37 mouse cellular contexts compared by ENCODE assay signal in genomic region chr6:140040952-140041351, GRCm38 (mm10). TPM values are rescaled to one million over a fixed set of nuclear protein-coding genes. Genes with fewer than 3 reads are reported as not detected.
"Had no signal": no experiment of that assay in that cellular context is flagged by ENCODE, and none has a peak within 500 bp of the region (broad histone marks: within the 10 kb centered on the region; RNA-seq: fewer than 3 reads in every experiment).

Gene Capza3 (plus strand): TSS chr6:140041252.

- H3K27me3 ChIP-seq: embryonic facial prominence, embryonic 12.5 days; embryonic facial prominence, embryonic 13.5 days; embryonic facial prominence, embryonic 15.5 days; forebrain, embryonic 12.5 days; forebrain, embryonic 13.5 days; forebrain, embryonic 15.5 days had no signal

- H3K9me3 ChIP-seq: embryonic facial prominence, embryonic 12.5 days; embryonic facial prominence, embryonic 13.5 days; embryonic facial prominence, embryonic 15.5 days; forebrain, embryonic 10.5 days; forebrain, embryonic 12.5 days; forebrain, embryonic 13.5 days; forebrain, embryonic 15.5 days; heart, embryonic 10.5 days had no signal

- H3K9ac ChIP-seq: embryonic facial prominence, embryonic 12.5 days; embryonic facial prominence, embryonic 13.5 days; embryonic facial prominence, embryonic 15.5 days; forebrain, embryonic 12.5 days; forebrain, embryonic 13.5 days; forebrain, embryonic 15.5 days; forebrain, postnatal 0 days had no signal

- H3K36me3 ChIP-seq: embryonic facial prominence, embryonic 12.5 days; embryonic facial prominence, embryonic 13.5 days; embryonic facial prominence, embryonic 15.5 days; forebrain, embryonic 10.5 days; forebrain, embryonic 12.5 days; forebrain, embryonic 15.5 days; heart, embryonic 10.5 days had no signal

- DNase-seq: cerebellum, adult 2 months; cerebellum, adult 8-10 months; cerebellum, adult 9-10 months; cerebellum, adult 9-11 months; cerebellum, postnatal 10 days; cerebellum, postnatal 14 days; cerebellum, postnatal 25 days; cerebellum, postnatal 36 days; embryo, embryonic 11 days; forebrain, postnatal 0 days; gastrocnemius, adult 2 months; gastrocnemius, postnatal 10 days; gastrocnemius, postnatal 14 days; gastrocnemius, postnatal 25 days; gastrocnemius, postnatal 36 days; heart, adult 2 months had no signal

- H3K4me3 ChIP-seq: embryonic facial prominence, embryonic 12.5 days; embryonic facial prominence, embryonic 13.5 days; embryonic facial prominence, embryonic 15.5 days; erythroblast, embryonic 14.5 days; forebrain, embryonic 10.5 days; forebrain, embryonic 12.5 days; forebrain, embryonic 13.5 days; forebrain, embryonic 15.5 days; gastrocnemius, adult 2 months; heart, adult 2 months; heart, embryonic 10.5 days had no signal

- H3K27ac ChIP-seq: embryonic facial prominence, embryonic 12.5 days; embryonic facial prominence, embryonic 13.5 days; embryonic facial prominence, embryonic 15.5 days; forebrain, embryonic 10.5 days; forebrain, embryonic 12.5 days; forebrain, embryonic 13.5 days; forebrain, embryonic 15.5 days; gastrocnemius, adult 2 months; heart, adult 2 months; heart, embryonic 10.5 days had no signal

- H3K4me1 ChIP-seq: embryonic facial prominence, embryonic 12.5 days; embryonic facial prominence, embryonic 13.5 days; embryonic facial prominence, embryonic 15.5 days; forebrain, embryonic 10.5 days; forebrain, embryonic 12.5 days; forebrain, embryonic 13.5 days; forebrain, embryonic 15.5 days; heart, embryonic 10.5 days had no signal

- H3K4me2 ChIP-seq: embryonic facial prominence, embryonic 12.5 days; embryonic facial prominence, embryonic 13.5 days; embryonic facial prominence, embryonic 15.5 days; forebrain, embryonic 12.5 days; forebrain, embryonic 13.5 days; forebrain, embryonic 15.5 days had no signal

- ATAC-seq: forebrain, embryonic 13.5 days; forebrain, embryonic 14.5 days; forebrain, embryonic 15.5 days; forebrain, embryonic 16.5 days; forebrain, postnatal 0 days had no signal

RNA-seq across cellular contexts. Expression of gene Capza3, which starts in this region (rescaled TPM):
- total RNA-seq: common myeloid progenitor, adult 5-6 weeks; forebrain, postnatal 0 days; gastrocnemius, adult 18-20 months; gastrocnemius, adult 2 months; gastrocnemius, adult 8-10 months; gastrocnemius, postnatal 10 days; gastrocnemius, postnatal 14 days; gastrocnemius, postnatal 25 days; gastrocnemius, postnatal 36 days; gastrocnemius, postnatal 4 days; granulocyte monocyte progenitor cell, adult 5-6 weeks; heart, adult 2 months; heart, adult 8-10 months had no signal
- polyA plus RNA-seq: cerebellum, adult 2 months; cortical plate, adult 2 months; embryonic facial prominence, embryonic 11.5 days; embryonic facial prominence, embryonic 12.5 days; embryonic facial prominence, embryonic 13.5 days; embryonic facial prominence, embryonic 15.5 days; erythroblast, embryonic 14.5 days; forebrain, embryonic 10.5 days; forebrain, embryonic 11.5 days; forebrain, embryonic 12.5 days; forebrain, embryonic 13.5 days; forebrain, embryonic 14.5 days; forebrain, embryonic 15.5 days; forebrain, embryonic 16.5 days; forebrain, postnatal 0 days; frontal cortex, adult 2 months; heart, adult 2 months; heart, embryonic 10.5 days had no signal
